Mouse (Mus musculus): Measurements from ENCODE around the gene Tmem233. TPM values are rescaled to one million over a fixed set of nuclear protein-coding genes. Genes with fewer than 3 reads are reported as not detected.

Tmem233 gene
- polyA plus RNA-seq (2012; rRNA removed): not detected in 2 replicates

- DNase-seq (ENCODE audit: low read depth): peak; percentile 5
- TF ChIP-seq POLR2A (IDR thresholded peaks at IDR 0.05; ENCODE audit: borderline replicate concordance, extremely low read depth, insufficient read depth, insufficient read length, poor library complexity, severe bottlenecking) (no peak), CTCF (IDR thresholded peaks at IDR 0.05; ENCODE audit: borderline replicate concordance, extremely low read depth, insufficient read depth, insufficient read length) (no peak)
Measured at GRCm38 (mm10) chr5:116083081-116083480, at the start of gene Tmem233. Gene Tmem233 (minus strand): TSS chr5:116083244.

GRCm38 (mm10) chr5:116123344-116123743 is 40.3 kb upstream of the Tmem233 start:
- peak; percentile 93 for DNase-seq (ENCODE audit: low read depth)
- peak; percentile 96 for TF ChIP-seq CTCF (IDR thresholded peaks at IDR 0.05; ENCODE audit: borderline replicate concordance, extremely low read depth, insufficient read depth, insufficient read length)
- TF ChIP-seq POLR2A (IDR thresholded peaks at IDR 0.05; ENCODE audit: borderline replicate concordance, extremely low read depth, insufficient read depth, insufficient read length, poor library complexity, severe bottlenecking): no peak

GRCm38 (mm10) chr5:116116567-116116966 is 33.5 kb upstream of the Tmem233 start:
- TF ChIP-seq POLR2A (IDR thresholded peaks at IDR 0.05; ENCODE audit: borderline replicate concordance, extremely low read depth, insufficient read depth, insufficient read length, poor library complexity, severe bottlenecking) (no peak), CTCF (IDR thresholded peaks at IDR 0.05; ENCODE audit: borderline replicate concordance, extremely low read depth, insufficient read depth, insufficient read length) (peak; percentile 81)
- DNase-seq (ENCODE audit: low read depth): peak; percentile 32

- no peak for TF ChIP-seq CTCF (IDR thresholded peaks at IDR 0.05; ENCODE audit: borderline replicate concordance, extremely low read depth, insufficient read depth, insufficient read length)
- no peak for TF ChIP-seq POLR2A (IDR thresholded peaks at IDR 0.05; ENCODE audit: borderline replicate concordance, extremely low read depth, insufficient read depth, insufficient read length, poor library complexity, severe bottlenecking)
- peak; percentile 5 for DNase-seq (ENCODE audit: low read depth)
Measured at GRCm38 (mm10) chr5:116116110-116116509, 33.1 kb upstream of the Tmem233 start.

GRCm38 (mm10) chr5:116115071-116115834 is 32.2 kb upstream of the Tmem233 start:
- peak; percentile 88 for DNase-seq (ENCODE audit: low read depth)
- TF ChIP-seq POLR2A (IDR thresholded peaks at IDR 0.05; ENCODE audit: borderline replicate concordance, extremely low read depth, insufficient read depth, insufficient read length, poor library complexity, severe bottlenecking) (no peak), CTCF (IDR thresholded peaks at IDR 0.05; ENCODE audit: borderline replicate concordance, extremely low read depth, insufficient read depth, insufficient read length) (no peak)

GRCm38 (mm10) chr5:116108651-116109050 is 25.6 kb upstream of the Tmem233 start:
- no peak for TF ChIP-seq CTCF (IDR thresholded peaks at IDR 0.05; ENCODE audit: borderline replicate concordance, extremely low read depth, insufficient read depth, insufficient read length)
- TF ChIP-seq POLR2A (IDR thresholded peaks at IDR 0.05; ENCODE audit: borderline replicate concordance, extremely low read depth, insufficient read depth, insufficient read length, poor library complexity, severe bottlenecking): no peak

GRCm38 (mm10) chr5:116084231-116084630 is 1.2 kb upstream of the Tmem233 start:
- no peak for TF ChIP-seq CTCF (IDR thresholded peaks at IDR 0.05; ENCODE audit: borderline replicate concordance, extremely low read depth, insufficient read depth, insufficient read length)
- no peak for TF ChIP-seq POLR2A (IDR thresholded peaks at IDR 0.05; ENCODE audit: borderline replicate concordance, extremely low read depth, insufficient read depth, insufficient read length, poor library complexity, severe bottlenecking)
- DNase-seq (ENCODE audit: low read depth): no peak

More at GRCm38 (mm10) chr5:116108651-116109050, 25.6 kb upstream of the Tmem233 start:
- no peak for DNase-seq (ENCODE audit: low read depth)

- no peak for TF ChIP-seq CTCF (IDR thresholded peaks at IDR 0.05; ENCODE audit: borderline replicate concordance, extremely low read depth, insufficient read depth, insufficient read length)
- TF ChIP-seq POLR2A (IDR thresholded peaks at IDR 0.05; ENCODE audit: borderline replicate concordance, extremely low read depth, insufficient read depth, insufficient read length, poor library complexity, severe bottlenecking): no peak
- DNase-seq (ENCODE audit: low read depth): no peak
Measured at GRCm38 (mm10) chr5:116082241-116082900, 673 bp downstream of the Tmem233 start.

- TF ChIP-seq POLR2A (IDR thresholded peaks at IDR 0.05; ENCODE audit: borderline replicate concordance, extremely low read depth, insufficient read depth, insufficient read length, poor library complexity, severe bottlenecking) (no peak), CTCF (IDR thresholded peaks at IDR 0.05; ENCODE audit: borderline replicate concordance, extremely low read depth, insufficient read depth, insufficient read length) (no peak)
- peak; percentile 22 for DNase-seq (ENCODE audit: low read depth)
Measured at GRCm38 (mm10) chr5:116081616-116082015, 1.4 kb downstream of the Tmem233 start.

- TF ChIP-seq POLR2A (IDR thresholded peaks at IDR 0.05; ENCODE audit: borderline replicate concordance, extremely low read depth, insufficient read depth, insufficient read length, poor library complexity, severe bottlenecking): no peak
- TF ChIP-seq CTCF (IDR thresholded peaks at IDR 0.05; ENCODE audit: borderline replicate concordance, extremely low read depth, insufficient read depth, insufficient read length): no peak
- no peak for DNase-seq (ENCODE audit: low read depth)
Measured at GRCm38 (mm10) chr5:116080736-116081135, 2.3 kb downstream of the Tmem233 start.

GRCm38 (mm10) chr5:116069618-116070017 is 13.4 kb downstream of the Tmem233 start:
- DNase-seq (ENCODE audit: low read depth): no peak
- TF ChIP-seq CTCF (IDR thresholded peaks at IDR 0.05; ENCODE audit: borderline replicate concordance, extremely low read depth, insufficient read depth, insufficient read length): no peak
- TF ChIP-seq POLR2A (IDR thresholded peaks at IDR 0.05; ENCODE audit: borderline replicate concordance, extremely low read depth, insufficient read depth, insufficient read length, poor library complexity, severe bottlenecking): no peak

Measured in brain, embryonic 14.5 days (tissue).